Mouse (Mus musculus): ENCODE results near the gene Cdh12.

The Cdh12 gene

GRCm38 (mm10) chr15:20696229-20696628, 247.2 kb downstream of the Cdh12 start:
- no peak for DNase-seq (ENCODE audit: low read depth in 1 of 2, low spot score in 2 of 2)

GRCm38 (mm10) chr15:20711859-20712258, 262.8 kb downstream of the Cdh12 start:
- DNase-seq (ENCODE audit: low read depth in 1 of 2, low spot score in 2 of 2), result no peak

- DNase-seq (ENCODE audit: low read depth in 1 of 2, low spot score in 2 of 2), result no peak
Measured at GRCm38 (mm10) chr15:20772289-20772688, 323.2 kb downstream of the Cdh12 start.

- no peak for DNase-seq (ENCODE audit: low read depth in 1 of 2, low spot score in 2 of 2)
Measured at GRCm38 (mm10) chr15:20773423-20773822, 324.4 kb downstream of the Cdh12 start.

GRCm38 (mm10) chr15:20796999-20797398, 347.9 kb downstream of the Cdh12 start:
- DNase-seq (ENCODE audit: low read depth in 1 of 2, low spot score in 2 of 2), result no peak

- no peak for DNase-seq (ENCODE audit: low read depth in 1 of 2, low spot score in 2 of 2)
Measured at GRCm38 (mm10) chr15:20798541-20798940, 349.5 kb downstream of the Cdh12 start.

- DNase-seq (ENCODE audit: low read depth in 1 of 2, low spot score in 2 of 2), result no peak
Measured at GRCm38 (mm10) chr15:20835887-20836286, 386.8 kb downstream of the Cdh12 start.

- no peak for DNase-seq (ENCODE audit: low read depth in 1 of 2, low spot score in 2 of 2)
Measured at GRCm38 (mm10) chr15:20836991-20837390, 387.9 kb downstream of the Cdh12 start.

- DNase-seq (ENCODE audit: low read depth in 1 of 2, low spot score in 2 of 2), result no peak
Measured at GRCm38 (mm10) chr15:20841479-20841878, 392.4 kb downstream of the Cdh12 start.

GRCm38 (mm10) chr15:20863076-20863475, 414.0 kb downstream of the Cdh12 start:
- no peak for DNase-seq (ENCODE audit: low read depth in 1 of 2, low spot score in 2 of 2)

- DNase-seq (ENCODE audit: low read depth in 1 of 2, low spot score in 2 of 2), result no peak
Measured at GRCm38 (mm10) chr15:20872518-20872917, 423.5 kb downstream of the Cdh12 start.

- no peak for DNase-seq (ENCODE audit: low read depth in 1 of 2, low spot score in 2 of 2)
Measured at GRCm38 (mm10) chr15:20876993-20877392, 427.9 kb downstream of the Cdh12 start.

- DNase-seq (ENCODE audit: low read depth in 1 of 2, low spot score in 2 of 2), result no peak
Measured at GRCm38 (mm10) chr15:20893471-20893870, 444.4 kb downstream of the Cdh12 start.

- no peak for DNase-seq (ENCODE audit: low read depth in 1 of 2, low spot score in 2 of 2)
Measured at GRCm38 (mm10) chr15:20902568-20902967, 453.5 kb downstream of the Cdh12 start.

GRCm38 (mm10) chr15:20928221-20928620, 479.2 kb downstream of the Cdh12 start:
- DNase-seq (ENCODE audit: low read depth in 1 of 2, low spot score in 2 of 2), result no peak

GRCm38 (mm10) chr15:20944000-20944399, 494.9 kb downstream of the Cdh12 start:
- DNase-seq (ENCODE audit: low read depth in 1 of 2, low spot score in 2 of 2), result no peak

GRCm38 (mm10) chr15:20967463-20967862, 518.4 kb downstream of the Cdh12 start:
- no peak for DNase-seq (ENCODE audit: low read depth in 1 of 2, low spot score in 2 of 2)

GRCm38 (mm10) chr15:20971041-20971440, 522.0 kb downstream of the Cdh12 start:
- DNase-seq (ENCODE audit: low read depth in 1 of 2, low spot score in 2 of 2), result no peak

GRCm38 (mm10) chr15:21000541-21000940, 551.5 kb downstream of the Cdh12 start:
- DNase-seq (ENCODE audit: low read depth in 1 of 2, low spot score in 2 of 2), result no peak

GRCm38 (mm10) chr15:21007931-21008330, 558.9 kb downstream of the Cdh12 start:
- DNase-seq (ENCODE audit: low read depth in 1 of 2, low spot score in 2 of 2), result no peak

- no peak for DNase-seq (ENCODE audit: low read depth in 1 of 2, low spot score in 2 of 2)
Measured at GRCm38 (mm10) chr15:21008487-21008886, 559.4 kb downstream of the Cdh12 start.

- DNase-seq (ENCODE audit: low read depth in 1 of 2, low spot score in 2 of 2), result no peak
Measured at GRCm38 (mm10) chr15:21008969-21009368, 559.9 kb downstream of the Cdh12 start.

GRCm38 (mm10) chr15:21063683-21064082, 614.6 kb downstream of the Cdh12 start:
- DNase-seq (ENCODE audit: low read depth in 1 of 2, low spot score in 2 of 2), result no peak

GRCm38 (mm10) chr15:21069264-21069663, 620.2 kb downstream of the Cdh12 start:
- no peak for DNase-seq (ENCODE audit: low read depth in 1 of 2, low spot score in 2 of 2)

Measured in monocyte, adult 2 months (primary cell).